8 mouse cellular contexts compared by ENCODE assay signal in the genomic region with DNA sequence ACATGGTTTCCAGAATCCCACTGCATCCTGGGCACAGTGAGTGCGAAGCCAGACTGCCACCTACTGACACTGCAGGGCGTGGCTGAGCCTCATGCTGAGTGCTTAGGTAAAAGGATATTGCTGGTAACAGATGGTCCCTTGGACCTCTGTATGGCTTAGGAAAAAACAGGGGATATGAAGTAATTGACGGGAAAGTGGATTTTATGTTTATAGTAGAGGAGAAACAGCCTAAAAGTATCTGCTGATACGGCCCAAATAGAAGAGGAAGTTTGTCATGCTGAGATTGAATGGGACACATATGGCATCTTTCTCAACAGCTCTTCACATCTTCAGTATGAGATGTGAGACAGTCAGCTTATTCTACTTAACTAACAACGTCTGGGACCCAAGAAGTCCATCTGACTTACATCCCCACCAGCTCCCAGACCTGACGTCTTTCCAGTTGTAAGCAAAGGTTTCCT.
DNase-seq lines count a peak whose midpoint lies in the region; ATAC-seq lines count a peak whose summit lies in the region.

No protein-coding gene starts in this region.

- no peak overlapping the region for H3K27ac ChIP-seq in liver, embryonic 12.5 days

- H3K9me3 ChIP-seq in liver, embryonic 12.5 days (replicated peaks), result no peaks in the 10 kb centered on the region

- DNase-seq in liver, result peak; percentile 23
- peak; percentile 27 for DNase-seq in cerebellum, adult 8-10 months
- DNase-seq in heart, postnatal 14 days, result peak; percentile 57 to 67
- peak; percentile 19 to 58 for DNase-seq in layer of hippocampus, postnatal 25 days (ENCODE audit: extremely low spot score in 1 of 2, low spot score in 1 of 2)
- DNase-seq in mesoderm, embryonic 11.5 days (ENCODE audit: low read depth, low spot score), result peak; percentile 13
- DNase-seq in Muller cell, postnatal 12 days (ENCODE audit: inconsistent ontology term), result no peak

- H3K27me3 ChIP-seq in liver, embryonic 12.5 days (replicated peaks), result no peaks in the 10 kb centered on the region

- WGBS in liver, embryonic 12.5 days (ENCODE audit: insufficient replicate concordance), result 53% methylated on average over 6 of the region's 6 CpGs

- ATAC-seq in liver, embryonic 12.5 days, result no peak
- no peak for ATAC-seq in activated CD4-positive, CD25-positive, alpha-beta regulatory T cell, adult 4 months

- H3K4me3 ChIP-seq in liver, embryonic 12.5 days, result no peak overlapping the region

- H3K4me2 ChIP-seq in liver, embryonic 12.5 days, result no peak overlapping the region

- 0 out of 2 replicates have a peak, but pooled peaks cover 3% of the 10 kb centered on the region for H3K4me1 ChIP-seq in liver, embryonic 12.5 days

- intact Hi-C loops in heart, postnatal 14 days (cut with DNase I), result loop anchor here (1.0 to 5.0 kb wide), 4 partner anchors 260 to 583 kb away; no protein-coding TSS in a partner anchor

- no peak overlapping the region for H3K9ac ChIP-seq in liver, embryonic 12.5 days

- H3K36me3 ChIP-seq in liver, embryonic 12.5 days, result no peaks in the 10 kb centered on the region
